Mouse (Mus musculus) monocyte, adult 2 months (primary cell): ENCODE results near the gene Gm13057.
"Not testable (repeated sequence)": the region's sequence is repeated elsewhere in the genome, so short reads cannot be mapped to it uniquely, and the experiment has no call there.

Source experiments
- DNase-seq, 2 experiments: peaks; one replicate each; pipeline ENCODE4 v3.0.0; 2022; ENCODE audit warnings: low spot score in 2 of 2, low read depth in 1 of 2

Gm13057 gene

GRCm38 (mm10) chr4:143551400-143551799 lies at the start of gene Gm13057, which contains the start of gene BC080695:
TSS of gene Gm13057 (plus strand) at chr4:143551709.
TSS of gene BC080695 (plus strand) at chr4:143551700.
- DNase-seq, result not testable (repeated sequence)

GRCm38 (mm10) chr4:143511043-143511442 lies 40.5 kb upstream of the Gm13057 start, which contains the start of gene Gm13043:
TSS of gene Gm13043 (plus strand) at chr4:143511343.
- no peak for DNase-seq

- DNase-seq, result not testable (repeated sequence)
Measured at GRCm38 (mm10) chr4:143535654-143536053, 15.9 kb upstream of the Gm13057 start, which contains the start of gene Gm13040. TSS of gene Gm13040 (plus strand) at chr4:143535954.
